Mouse (Mus musculus) kidney, postnatal 0 days (tissue): Measurements from ENCODE around the gene Fam169a. TPM values are rescaled to one million over a fixed set of nuclear protein-coding genes. Genes with fewer than 3 reads are reported as not detected.
"Not testable (repeated sequence)": the region's sequence is repeated elsewhere in the genome, so short reads cannot be mapped to it uniquely, and the experiment has no call there.

Experiments
- ATAC-seq: fragments of 200-750 bp; cut with Nextera tagmentation; replicated peaks from 2 replicates; pipeline ENCODE4 v1.8.0; 2017; ENCODE audit warnings: low read depth, moderate number of reproducible peaks, moderate TSS enrichment, moderate library complexity; ENCODE audit not compliant: low FRiP score
- DNase-seq: peaks from one replicate; pipeline ENCODE4 v3.0.0-alpha.2; 2016; ENCODE audit warnings: low spot score
- H3K27ac ChIP-seq: fragments of 300-500 bp; sonication (generic); 2 replicates; pipeline ENCODE4 v1.5.1; 2014; ENCODE audit warnings: mild to moderate bottlenecking
- H3K27me3 ChIP-seq: fragments of 300-500 bp; sonication (generic); 2 replicates; pipeline ENCODE4 v1.6.1; 2014; ENCODE audit warnings: low read length, mixed read lengths; ENCODE audit not compliant: insufficient read depth
- H3K36me3 ChIP-seq: fragments of 300-500 bp; sonication (generic); 2 replicates; pipeline ENCODE4 v1.6.1; 2014; ENCODE audit warnings: low read length, mixed read lengths; ENCODE audit not compliant: insufficient read depth
- H3K4me1 ChIP-seq: fragments of 300-500 bp; sonication (generic); replicated peaks from 2 replicates; pipeline ENCODE4 v1.6.1; 2014; ENCODE audit warnings: antibody characterized with exemption, low read length, mixed read lengths; ENCODE audit not compliant: insufficient read depth
- H3K4me2 ChIP-seq: fragments of 300-500 bp; sonication (generic); 2 replicates; pipeline ENCODE4 v1.6.1; 2014; ENCODE audit warnings: mild to moderate bottlenecking, low read length, moderate library complexity, mixed read lengths
- H3K4me3 ChIP-seq: fragments of 300-500 bp; sonication (generic); replicated peaks from 2 replicates; pipeline ENCODE4 v1.5.1; 2014; ENCODE audit warnings: low read depth, low read length
- H3K9ac ChIP-seq: fragments of 300-500 bp; sonication (generic); 2 replicates; pipeline ENCODE4 v1.6.1; 2014; ENCODE audit warnings: low read depth, low read length
- H3K9me3 ChIP-seq: fragments of 300-500 bp; sonication (generic); replicated peaks from 2 replicates; pipeline ENCODE4 v1.6.1; 2016; ENCODE audit warnings: low read length, inconsistent platforms, mixed read lengths
- CTCF ChIP-seq: IDR thresholded peaks from 2 replicates; pipeline ENCODE4 v1.5.1; 2016; ENCODE audit warnings: antibody characterized with exemption, low read depth, mild to moderate bottlenecking, moderate library complexity
- WGBS: fragments of 180-500 bp; shearing (Covaris S2); extraction: QIAGEN DNeasy Blood & Tissue Kit; methylation state at CpG from one replicate; pipeline ENCODE4 v1.1.7; 2014; 5-methylcytosine and 5-hydroxymethylcytosine counted together
- polyA plus RNA-seq: library from polyadenylated mRNA; unstranded; fragments of >200 nt; fragmentation: Nextera tagmentation; extraction: Ambion mirVana; gene quantifications from 2 replicates; pipeline ENCODE4 v1.2.1, GENCODE M21; 2015

The Fam169a gene
- polyA plus RNA-seq, 1 experiment from 2014 or later = 1.8 TPM

DNA sequence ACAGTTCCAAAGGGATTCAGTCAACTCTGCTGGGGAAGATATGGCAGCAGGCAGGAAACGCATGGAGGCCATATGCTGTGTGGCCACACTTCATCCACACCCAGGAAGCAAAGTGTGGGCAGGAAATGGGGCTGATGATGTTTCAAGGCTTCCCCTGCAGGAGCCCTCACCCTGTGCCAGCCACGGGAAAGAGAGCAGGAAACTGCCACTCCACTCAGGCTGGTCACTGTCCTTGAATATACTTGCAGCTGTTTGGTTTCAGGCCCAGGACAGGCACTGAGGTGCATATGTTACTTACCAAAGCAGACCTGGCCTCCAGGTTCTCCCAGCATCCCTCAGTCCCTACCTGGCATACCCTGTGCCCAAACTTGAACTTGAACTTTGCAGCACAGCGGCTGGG is 2.7 kb upstream of the Fam169a start:
- ATAC-seq (no peak), DNase-seq (no peak)
- 35% methylated on average over 3 of the region's 3 CpGs for WGBS
- no peaks in the 10 kb centered on the region for H3K36me3 ChIP-seq
- no peak overlapping the region for H3K27ac ChIP-seq
- H3K4me1 ChIP-seq = no peaks in the 10 kb centered on the region
- TF ChIP-seq CTCF = no peak
- no peak overlapping the region for H3K4me2 ChIP-seq
- H3K27me3 ChIP-seq = no peaks in the 10 kb centered on the region
- H3K9me3 ChIP-seq = no peaks in the 10 kb centered on the region
- H3K4me3 ChIP-seq = no peak overlapping the region
- no peak overlapping the region for H3K9ac ChIP-seq

GRCm38 (mm10) chr13:97064844-97065621 is 2.1 kb upstream of the Fam169a start:
- H3K27ac ChIP-seq, ATAC-seq, H3K27me3 ChIP-seq, H3K9me3 ChIP-seq, H3K4me2 ChIP-seq, H3K36me3 ChIP-seq, H3K4me3 ChIP-seq, H3K9ac ChIP-seq, H3K4me1 ChIP-seq, DNase-seq: not testable (repeated sequence)
- WGBS = 49% methylated on average over 18 of the region's 18 CpGs

DNA sequence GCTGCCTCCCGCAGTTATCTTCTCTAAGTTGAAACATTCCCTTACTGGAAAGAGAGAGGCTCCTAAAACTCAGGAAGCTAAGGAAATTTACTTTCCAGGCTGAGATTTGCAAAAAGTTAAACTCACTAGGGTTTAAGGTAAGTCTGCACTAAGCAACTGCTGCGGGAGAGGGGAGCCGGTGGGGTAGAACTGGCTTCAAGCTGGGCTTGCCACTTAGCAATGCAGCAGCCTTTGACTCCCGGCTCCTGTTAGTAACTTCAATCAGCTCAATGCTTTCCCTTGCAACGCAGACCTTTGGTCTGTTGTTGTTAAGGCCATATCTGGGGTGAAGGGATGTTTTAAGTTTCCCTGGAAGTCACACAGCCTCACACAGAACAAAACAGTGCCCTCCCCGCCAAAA is 605 bp downstream of the Fam169a start:
- Histone ChIP-seq H3K4me3 (no peak overlapping the region), H3K9me3 (no peaks in the 10 kb centered on the region), H3K27ac (no peak overlapping the region), H3K36me3 (no peaks in the 10 kb centered on the region), H3K4me1 (no peaks in the 10 kb centered on the region), H3K4me2 (no peak overlapping the region), H3K27me3 (no peaks in the 10 kb centered on the region; the same call in 1 of the 2 replicates), H3K9ac (no peak overlapping the region)
- WGBS = 29% methylated on average over 6 of the region's 6 CpGs
- ATAC-seq (no peak), DNase-seq (no peak)
- TF ChIP-seq CTCF = no peak

- no peak overlapping the region for H3K4me2 ChIP-seq
- WGBS = 73% methylated on average over 8 of the region's 8 CpGs
- H3K9me3 ChIP-seq = no peaks in the 10 kb centered on the region
- no peaks in the 10 kb centered on the region for H3K36me3 ChIP-seq
- DNase-seq = no peak
- H3K4me1 ChIP-seq = no peaks in the 10 kb centered on the region
- H3K9ac ChIP-seq = no peak overlapping the region
- ATAC-seq = no peak
- H3K4me3 ChIP-seq = no peak overlapping the region
- H3K27ac ChIP-seq = no peak overlapping the region
- no peaks in the 10 kb centered on the region; the same call in 1 of the 2 replicates for H3K27me3 ChIP-seq
- no peak for TF ChIP-seq CTCF
Measured at GRCm38 (mm10) chr13:97068151-97068550, 1.1 kb downstream of the Fam169a start.

GRCm38 (mm10) chr13:97070931-97071625 is 4.0 kb downstream of the Fam169a start:
- no peaks in the 10 kb centered on the region for H3K36me3 ChIP-seq
- H3K9me3 ChIP-seq = no peaks in the 10 kb centered on the region
- peak overlapping the region; percentile 68 for H3K9ac ChIP-seq
- ATAC-seq (peak; percentile 77), DNase-seq (peak; percentile 18)
- no peak for TF ChIP-seq CTCF
- no peaks in the 10 kb centered on the region; the same call in 1 of the 2 replicates for H3K27me3 ChIP-seq
- H3K27ac ChIP-seq = no peak overlapping the region
- peak overlapping the region; percentile 99 for H3K4me2 ChIP-seq
- H3K4me3 ChIP-seq = peak overlapping the region; percentile 67
- no peaks in the 10 kb centered on the region for H3K4me1 ChIP-seq
- 2% methylated on average over 70 of the region's 85 CpGs for WGBS

GRCm38 (mm10) chr13:97071626-97072241 is 4.6 kb downstream of the Fam169a start:
- under 1% methylated on average over 72 of the region's 76 CpGs for WGBS
- no peaks in the 10 kb centered on the region for H3K9me3 ChIP-seq
- TF ChIP-seq CTCF = no peak
- peak overlapping the region; percentile 99 for H3K4me2 ChIP-seq
- H3K4me1 ChIP-seq = no peaks in the 10 kb centered on the region
- ATAC-seq (peak; percentile 77), DNase-seq (peak; percentile 38)
- H3K9ac ChIP-seq = peak overlapping the region; percentile 68
- H3K4me3 ChIP-seq = peak overlapping the region; percentile 67
- H3K27me3 ChIP-seq = no peaks in the 10 kb centered on the region; the same call in 1 of the 2 replicates
- H3K36me3 ChIP-seq = no peaks in the 10 kb centered on the region
- H3K27ac ChIP-seq = no peak overlapping the region
